Mouse (Mus musculus): ENCODE results near the gene Hsdl2. TPM values are rescaled to one million over a fixed set of nuclear protein-coding genes. Genes with fewer than 3 reads are reported as not detected.
A peak's percentile ranks its signal among the peaks of the same experiment; 100 is the strongest.

Hsdl2 gene
- polyA plus RNA-seq, 1 experiment: 0.35 TPM

DNA sequence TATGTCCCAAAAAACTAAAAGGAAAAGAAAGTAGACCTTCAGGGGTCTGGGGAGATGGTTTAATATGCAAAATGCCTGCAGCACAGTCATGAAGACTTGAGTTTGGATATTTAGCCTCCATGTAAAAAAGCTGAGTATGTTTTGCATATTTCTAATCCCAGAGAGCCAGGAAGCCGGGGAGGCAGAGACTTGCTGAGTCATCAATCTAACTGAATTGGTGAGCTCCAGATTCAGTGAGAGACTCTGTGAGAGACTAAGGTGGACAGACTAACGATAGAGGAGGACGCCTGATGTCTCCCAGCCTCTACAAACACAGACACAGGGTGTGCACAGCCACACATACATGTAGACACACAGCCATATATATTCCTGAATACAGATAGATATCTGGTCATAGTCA, 23.5 kb downstream of the Hsdl2 start:
- Histone ChIP-seq H3K4me1 (ENCODE audit: control insufficient read depth) (peaks cover 16% of the 10 kb centered on the region), H3K4me3 (replicated peaks) (no peak overlapping the region), H3K36me3 (ENCODE audit: control insufficient read depth) (peaks cover 8% of the 10 kb centered on the region), H3K27me3 (ENCODE audit: control insufficient read depth) (no peaks in the 10 kb centered on the region), H3K9me3 (ENCODE audit: control insufficient read depth, low read length) (no peaks in the 10 kb centered on the region)
- TF ChIP-seq GATA1 (IDR thresholded peaks at IDR 0.05; ENCODE audit: low read length): no peak
- TF ChIP-seq TAL1 (IDR thresholded peaks at IDR 0.05; ENCODE audit: low read length): no peak

DNA sequence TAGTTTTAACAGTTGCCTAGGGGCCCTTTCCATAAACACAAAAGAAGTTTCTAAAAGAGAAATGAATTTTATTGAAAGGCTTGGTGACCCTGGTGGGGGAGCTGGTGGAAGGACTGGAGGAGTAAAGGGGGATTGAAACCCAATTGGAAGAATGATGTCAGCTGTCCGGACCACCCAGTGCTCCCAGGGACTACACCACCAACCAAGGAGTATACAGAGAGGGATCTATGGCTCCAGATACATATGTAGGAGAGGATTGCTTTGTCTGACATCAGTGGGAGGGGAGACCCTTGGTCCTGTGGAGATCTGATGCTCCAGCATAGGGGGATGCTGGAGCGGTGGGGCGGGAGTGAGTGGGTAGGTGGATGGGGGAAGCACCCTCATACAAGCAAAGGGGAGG, 24.1 kb downstream of the Hsdl2 start:
- no peaks in the 10 kb centered on the region for H3K27me3 ChIP-seq (ENCODE audit: control insufficient read depth)
- H3K36me3 ChIP-seq (ENCODE audit: control insufficient read depth): peaks cover 9% of the 10 kb centered on the region
- H3K4me3 ChIP-seq (replicated peaks): no peak overlapping the region
- no peaks in the 10 kb centered on the region for H3K9me3 ChIP-seq (ENCODE audit: control insufficient read depth, low read length)
- H3K4me1 ChIP-seq (ENCODE audit: control insufficient read depth): peaks cover 16% of the 10 kb centered on the region
- TF ChIP-seq GATA1 (IDR thresholded peaks at IDR 0.05; ENCODE audit: low read length) (no peak), TAL1 (IDR thresholded peaks at IDR 0.05; ENCODE audit: low read length) (no peak)

DNA sequence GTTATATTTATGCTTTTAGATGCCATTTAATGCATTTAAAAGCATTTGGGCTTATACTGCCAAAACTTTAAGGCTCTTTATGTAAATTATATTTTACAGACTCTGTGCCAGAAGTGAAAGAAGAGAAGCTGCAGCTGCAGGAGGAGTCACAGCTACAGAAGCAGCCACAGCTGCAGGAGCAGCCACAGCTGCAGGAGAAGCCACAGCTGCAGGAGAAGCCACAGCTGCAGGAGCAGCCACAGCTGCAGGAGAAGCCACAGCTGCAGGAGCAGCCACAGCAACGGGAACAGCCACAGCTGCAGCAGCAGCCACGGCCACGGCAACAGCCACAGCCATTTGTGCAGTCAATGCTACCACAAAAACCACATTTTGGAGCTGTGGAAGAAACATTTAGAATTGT, 29.0 kb downstream of the Hsdl2 start:
- Histone ChIP-seq H3K4me1 (ENCODE audit: control insufficient read depth) (peaks cover 9% of the 10 kb centered on the region), H3K4me3 (replicated peaks) (no peak overlapping the region), H3K27me3 (ENCODE audit: control insufficient read depth) (no peaks in the 10 kb centered on the region), H3K36me3 (ENCODE audit: control insufficient read depth) (peaks cover 13% of the 10 kb centered on the region), H3K9me3 (ENCODE audit: control insufficient read depth, low read length) (no peaks in the 10 kb centered on the region)
- no peak for TF ChIP-seq TAL1 (IDR thresholded peaks at IDR 0.05; ENCODE audit: low read length)
- no peak for TF ChIP-seq GATA1 (IDR thresholded peaks at IDR 0.05; ENCODE audit: low read length)

DNA sequence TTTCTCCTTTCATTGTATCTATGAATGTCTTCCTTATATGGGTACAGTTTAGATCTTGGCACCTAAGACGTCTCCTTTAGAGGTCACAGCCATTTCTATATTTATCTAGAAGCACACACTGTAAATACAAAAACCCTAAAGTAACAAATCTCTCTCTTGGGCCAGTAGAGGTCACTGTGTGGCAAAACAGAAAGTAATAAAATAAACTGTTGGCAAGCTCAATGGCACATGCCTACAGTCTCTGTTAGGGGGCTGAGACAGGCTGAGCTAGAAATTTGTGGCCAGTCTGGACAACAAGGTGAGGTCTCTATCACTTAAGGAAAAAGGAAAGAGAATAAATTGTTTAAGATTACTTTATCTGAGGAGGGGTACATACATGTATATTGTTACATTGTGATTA, 33.6 kb downstream of the Hsdl2 start:
- TF ChIP-seq GATA1 (IDR thresholded peaks at IDR 0.05; ENCODE audit: low read length): no peak
- TF ChIP-seq TAL1 (IDR thresholded peaks at IDR 0.05; ENCODE audit: low read length): no peak
- H3K27me3 ChIP-seq (ENCODE audit: control insufficient read depth): no peaks in the 10 kb centered on the region
- no peaks in the 10 kb centered on the region for H3K9me3 ChIP-seq (ENCODE audit: control insufficient read depth, low read length)

DNA sequence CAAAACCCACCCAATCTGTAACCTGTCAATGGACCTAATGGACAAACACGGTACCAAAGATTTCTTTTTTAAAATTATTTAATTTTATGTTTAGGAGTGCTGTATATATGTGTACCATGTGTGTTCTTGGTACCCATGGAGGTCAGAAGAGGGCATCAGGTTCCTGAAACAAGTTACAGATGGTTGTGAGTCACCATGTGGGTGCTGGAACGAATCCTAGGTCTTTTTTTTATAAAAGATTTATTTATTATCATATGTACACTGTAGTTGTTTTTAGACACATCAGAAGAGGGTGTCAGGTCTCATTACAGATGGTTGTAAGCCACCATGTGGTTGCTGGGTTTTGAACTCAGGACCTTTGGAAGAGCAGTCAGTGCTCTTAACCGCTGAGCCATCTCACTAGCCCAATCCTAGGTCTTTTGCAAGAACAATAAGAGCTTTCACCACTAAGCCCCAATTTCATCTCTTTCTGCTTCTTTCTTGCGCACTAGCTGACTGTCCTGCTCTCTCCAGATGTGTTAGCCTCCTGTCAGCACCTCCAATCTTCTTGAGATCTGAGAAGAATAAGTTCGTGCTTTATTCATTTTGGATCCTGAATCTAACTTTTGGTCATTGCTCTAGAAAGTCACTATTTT, 38.4 kb downstream of the Hsdl2 start:
- H3K4me3 ChIP-seq (replicated peaks): no peak overlapping the region
- no peaks in the 10 kb centered on the region for H3K27me3 ChIP-seq (ENCODE audit: control insufficient read depth)
- TF ChIP-seq TAL1 (IDR thresholded peaks at IDR 0.05; ENCODE audit: low read length) (no peak), GATA1 (IDR thresholded peaks at IDR 0.05; ENCODE audit: low read length) (no peak)

More for the DNA sequence above, 33.6 kb downstream of the Hsdl2 start:
- H3K4me1 ChIP-seq (ENCODE audit: control insufficient read depth): no peaks in the 10 kb centered on the region
- peaks cover 10% of the 10 kb centered on the region for H3K36me3 ChIP-seq (ENCODE audit: control insufficient read depth)
- H3K4me3 ChIP-seq (replicated peaks): no peak overlapping the region

DNA sequence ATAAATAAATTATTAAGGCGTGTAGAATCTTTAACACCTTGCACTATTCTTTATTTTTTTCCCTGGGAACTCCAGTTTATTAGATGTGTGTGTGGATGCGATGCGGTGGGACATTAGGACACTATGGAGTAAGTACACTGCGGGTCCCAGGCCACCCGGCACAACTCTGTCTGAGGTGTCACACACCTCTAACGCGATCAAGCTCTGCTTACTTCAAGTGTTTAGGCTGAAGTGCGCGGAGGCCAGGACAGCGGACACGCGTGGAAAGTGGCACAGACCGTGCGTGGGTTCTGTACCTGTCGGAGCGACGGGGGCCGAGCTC, 44.3 kb downstream of the Hsdl2 start:
- H3K36me3 ChIP-seq (ENCODE audit: control insufficient read depth): peaks cover 3% of the 10 kb centered on the region; the same call in 1 of the 2 replicates
- H3K27me3 ChIP-seq (ENCODE audit: control insufficient read depth): no peaks in the 10 kb centered on the region
- H3K4me1 ChIP-seq (ENCODE audit: control insufficient read depth): peaks cover 42% of the 10 kb centered on the region
- H3K9me3 ChIP-seq (ENCODE audit: control insufficient read depth, low read length): no peaks in the 10 kb centered on the region
- TF ChIP-seq GATA1 (IDR thresholded peaks at IDR 0.05; ENCODE audit: low read length): no peak
- TF ChIP-seq TAL1 (IDR thresholded peaks at IDR 0.05; ENCODE audit: low read length): no peak
- peak overlapping the region; percentile 96 for H3K4me3 ChIP-seq (replicated peaks)

More for the DNA sequence above, 38.4 kb downstream of the Hsdl2 start:
- Histone ChIP-seq H3K4me1 (ENCODE audit: control insufficient read depth) (peaks cover 2% of the 10 kb centered on the region; the same call in 1 of the 2 replicates), H3K36me3 (ENCODE audit: control insufficient read depth) (peaks cover 3% of the 10 kb centered on the region), H3K9me3 (ENCODE audit: control insufficient read depth, low read length) (no peaks in the 10 kb centered on the region)

DNA sequence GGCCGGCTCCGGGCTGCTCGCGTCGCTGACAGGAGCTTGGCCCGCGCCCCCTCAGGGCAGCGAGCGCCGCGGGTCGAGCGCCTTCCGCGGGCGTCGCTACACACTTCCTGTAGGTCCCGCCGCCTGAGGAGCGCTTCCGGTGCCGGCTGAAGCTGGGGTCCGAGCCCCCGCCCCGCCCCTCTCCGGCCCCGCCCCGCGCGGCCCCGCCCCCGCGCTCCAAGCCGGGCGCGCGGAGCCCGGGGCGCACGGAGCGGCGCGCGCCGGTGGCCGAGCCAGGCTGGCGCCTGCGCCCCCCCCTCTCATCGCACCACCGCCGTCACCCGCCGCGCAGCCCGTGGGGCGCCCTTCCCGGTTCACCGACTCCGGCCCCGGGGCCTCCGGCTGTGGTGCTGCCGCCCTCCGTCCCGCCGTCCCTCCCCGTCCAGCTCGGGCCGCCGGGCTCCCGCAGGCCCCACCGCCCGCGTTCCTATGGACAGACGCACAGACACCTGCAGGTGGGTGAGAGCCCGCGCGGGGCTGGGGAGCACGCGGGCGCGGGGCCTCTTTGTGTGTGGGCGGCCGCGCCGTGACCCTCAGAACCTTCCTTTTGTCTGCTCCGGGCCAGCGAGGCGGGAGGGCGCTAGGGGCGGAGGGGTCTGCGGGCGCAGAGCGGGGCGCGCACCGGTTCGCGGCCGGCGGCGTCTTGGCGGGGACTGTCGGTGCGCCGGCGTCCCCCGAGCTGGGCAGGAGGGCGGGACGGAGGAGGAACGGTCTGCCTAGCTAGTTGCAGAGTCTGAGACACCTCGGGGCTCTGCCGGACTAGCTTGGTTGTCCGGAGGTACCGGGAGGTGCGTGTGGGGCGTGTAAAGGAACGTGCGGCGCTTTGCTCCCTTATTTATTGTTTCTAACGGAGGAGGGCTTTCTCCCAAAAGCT, 44.9 kb downstream of the Hsdl2 start, which contains the start of gene E130308A19Rik:
Gene E130308A19Rik, plus strand, starts transcription at position 214 of the 913 bp plus-strand sequence.
- Histone ChIP-seq H3K9me3 (ENCODE audit: control insufficient read depth, low read length) (no peaks in the 10 kb centered on the region), H3K27me3 (ENCODE audit: control insufficient read depth) (no peaks in the 10 kb centered on the region), H3K4me1 (ENCODE audit: control insufficient read depth) (peaks cover 47% of the 10 kb centered on the region), H3K36me3 (ENCODE audit: control insufficient read depth) (peaks cover 3% of the 10 kb centered on the region; the same call in 1 of the 2 replicates), H3K4me3 (replicated peaks) (peak within 1 kb of the TSS; percentile 96)
- TF ChIP-seq TAL1 (IDR thresholded peaks at IDR 0.05; ENCODE audit: low read length): no peak
- no peak for TF ChIP-seq GATA1 (IDR thresholded peaks at IDR 0.05; ENCODE audit: low read length)

DNA sequence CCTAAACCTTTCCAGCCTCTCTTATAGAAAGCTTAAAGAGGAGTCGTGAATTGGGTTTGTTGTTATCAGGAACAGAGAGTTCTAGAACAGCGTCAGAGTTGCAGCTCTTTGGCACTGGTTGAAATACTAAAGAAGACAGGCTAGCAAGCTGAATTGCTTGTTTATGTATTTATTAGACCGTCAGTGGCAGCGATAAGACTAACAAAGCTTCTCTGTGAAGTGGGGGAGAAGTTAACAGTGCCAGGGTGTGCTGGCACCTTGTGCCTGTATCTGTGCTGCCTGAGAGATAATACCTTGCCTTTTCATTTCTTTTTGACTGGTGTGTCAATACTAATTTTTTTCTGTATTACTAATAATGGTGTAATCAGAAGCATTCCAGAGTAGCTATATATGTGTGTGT, 46.9 kb downstream of the Hsdl2 start:
- TF ChIP-seq GATA1 (IDR thresholded peaks at IDR 0.05; ENCODE audit: low read length) (no peak), TAL1 (IDR thresholded peaks at IDR 0.05; ENCODE audit: low read length) (no peak)
- H3K9me3 ChIP-seq (ENCODE audit: control insufficient read depth, low read length): no peaks in the 10 kb centered on the region
- no peaks in the 10 kb centered on the region for H3K27me3 ChIP-seq (ENCODE audit: control insufficient read depth)
- H3K4me3 ChIP-seq (replicated peaks): no peak overlapping the region
- peaks cover 57% of the 10 kb centered on the region for H3K4me1 ChIP-seq (ENCODE audit: control insufficient read depth)
- no peaks in the 10 kb centered on the region; the same call in 1 of the 2 replicates for H3K36me3 ChIP-seq (ENCODE audit: control insufficient read depth)

Data from erythroblast, embryonic 14.5 days (primary cell).